Mouse (Mus musculus) forebrain, embryonic 16.5 days (tissue): ENCODE data around the gene Efna5. TPM values are rescaled to one million over a fixed set of nuclear protein-coding genes. Genes with fewer than 3 reads are reported as not detected.

Experiments
- ATAC-seq: fragments of 200-750 bp; cut with Nextera tagmentation; 2 replicates; pipeline ENCODE4 v1.8.0; 2017; ENCODE audit warnings: mild to moderate bottlenecking, moderate library complexity
- H3K27ac ChIP-seq: fragments of 300-500 bp; sonication (generic); 2 replicates; pipeline ENCODE4 v1.5.1; 2014; ENCODE audit warnings: low read length, control low read depth
- H3K27me3 ChIP-seq: fragments of 300-500 bp; sonication (generic); replicated peaks from 2 replicates; pipeline ENCODE4 v1.6.1; 2014; ENCODE audit warnings: low read length; ENCODE audit not compliant: control insufficient read depth, insufficient read depth
- H3K36me3 ChIP-seq: fragments of 300-500 bp; sonication (generic); 2 replicates; pipeline ENCODE4 v1.6.1; 2014; ENCODE audit not compliant: control insufficient read depth, insufficient read depth
- H3K4me1 ChIP-seq: fragments of 300-500 bp; sonication (generic); replicated peaks from 2 replicates; pipeline ENCODE4 v1.6.1; 2014; ENCODE audit warnings: low read length; ENCODE audit not compliant: control insufficient read depth, insufficient read depth
- H3K4me2 ChIP-seq: fragments of 300-500 bp; sonication (generic); 2 replicates; pipeline ENCODE4 v1.6.1; 2014; ENCODE audit warnings: mild to moderate bottlenecking, low read length, control low read depth
- H3K4me3 ChIP-seq: fragments of 300-500 bp; sonication (generic); replicated peaks from 2 replicates; pipeline ENCODE4 v1.5.1; 2014; ENCODE audit warnings: mild to moderate bottlenecking, low read length, control low read depth
- H3K9ac ChIP-seq: fragments of 300-500 bp; sonication (generic); replicated peaks from 2 replicates; pipeline ENCODE4 v1.6.1; 2014; ENCODE audit warnings: low read depth, low read length, control low read depth
- H3K9me3 ChIP-seq: fragments of 300-500 bp; sonication (generic); 2 replicates; pipeline ENCODE4 v1.6.1; 2016; ENCODE audit warnings: low read length; ENCODE audit not compliant: control insufficient read depth
- WGBS: fragments of 180-500 bp; shearing (Covaris S2); extraction: QIAGEN DNeasy Blood & Tissue Kit; methylation state at CpG from one replicate; pipeline ENCODE4 v1.1.7; 2014; 5-methylcytosine and 5-hydroxymethylcytosine counted together
- polyA plus RNA-seq: library from polyadenylated mRNA; unstranded; fragments of >200 nt; fragmentation: Nextera tagmentation; extraction: Ambion mirVana; gene quantifications from 2 replicates; pipeline ENCODE4 v1.2.1, GENCODE M21; 2015

Efna5 gene
- polyA plus RNA-seq, 1 experiment from 2014 or later: 22.4 TPM

GRCm38 (mm10) chr17:62690256-62690655 is 190.9 kb downstream of the Efna5 start:
- Histone ChIP-seq H3K27me3 (no peaks in the 10 kb centered on the region; the same call in 1 of the 2 replicates), H3K27ac (no peak overlapping the region), H3K9ac (no peak overlapping the region), H3K4me2 (no peak overlapping the region), H3K9me3 (no peaks in the 10 kb centered on the region), H3K4me1 (peaks cover 4% of the 10 kb centered on the region; the same call in 1 of the 2 replicates), H3K4me3 (no peak overlapping the region), H3K36me3 (no peaks in the 10 kb centered on the region)
- 39% methylated on average over 8 of the region's 8 CpGs for WGBS
- no peak for ATAC-seq

GRCm38 (mm10) chr17:62689646-62690045 is 191.5 kb downstream of the Efna5 start:
- H3K4me3 ChIP-seq: no peak overlapping the region
- peaks cover 4% of the 10 kb centered on the region; the same call in 1 of the 2 replicates for H3K4me1 ChIP-seq
- H3K27me3 ChIP-seq: no peaks in the 10 kb centered on the region; the same call in 1 of the 2 replicates
- H3K27ac ChIP-seq: no peak overlapping the region
- no peaks in the 10 kb centered on the region for H3K36me3 ChIP-seq
- no peak for ATAC-seq
- no peak overlapping the region for H3K4me2 ChIP-seq
- H3K9me3 ChIP-seq: no peaks in the 10 kb centered on the region
- no peak overlapping the region for H3K9ac ChIP-seq
- 69% methylated on average over 4 of the region's 4 CpGs for WGBS

GRCm38 (mm10) chr17:62687369-62687768 is 193.7 kb downstream of the Efna5 start:
- no peak for ATAC-seq
- no peak overlapping the region for H3K4me2 ChIP-seq
- H3K27ac ChIP-seq: no peak overlapping the region
- no peaks in the 10 kb centered on the region; the same call in 1 of the 2 replicates for H3K27me3 ChIP-seq
- no peaks in the 10 kb centered on the region for H3K36me3 ChIP-seq
- no peak overlapping the region for H3K9ac ChIP-seq
- H3K4me1 ChIP-seq: peaks cover 2% of the 10 kb centered on the region; the same call in 1 of the 2 replicates
- 54% methylated on average over 6 of the region's 6 CpGs for WGBS
- H3K4me3 ChIP-seq: no peak overlapping the region
- H3K9me3 ChIP-seq: no peaks in the 10 kb centered on the region

- no peak for ATAC-seq
- no peaks in the 10 kb centered on the region for H3K9me3 ChIP-seq
- H3K4me1 ChIP-seq: no peaks in the 10 kb centered on the region
- H3K4me3 ChIP-seq: no peak overlapping the region
- no peaks in the 10 kb centered on the region; the same call in 1 of the 2 replicates for H3K27me3 ChIP-seq
- no peak overlapping the region for H3K4me2 ChIP-seq
- 72% methylated on average over 6 of the region's 6 CpGs for WGBS
- no peaks in the 10 kb centered on the region for H3K36me3 ChIP-seq
- no peak overlapping the region for H3K9ac ChIP-seq
- no peak overlapping the region for H3K27ac ChIP-seq
Measured at GRCm38 (mm10) chr17:62685181-62685580, 195.9 kb downstream of the Efna5 start.

- no peak overlapping the region for H3K27ac ChIP-seq
- ATAC-seq: no peak
- H3K27me3 ChIP-seq: no peaks in the 10 kb centered on the region
- H3K4me3 ChIP-seq: no peak overlapping the region
- no peaks in the 10 kb centered on the region for H3K4me1 ChIP-seq
- no peaks in the 10 kb centered on the region for H3K9me3 ChIP-seq
- WGBS: 93% methylated on average over 5 of the region's 5 CpGs
- H3K36me3 ChIP-seq: no peaks in the 10 kb centered on the region
- no peak overlapping the region for H3K4me2 ChIP-seq
- H3K9ac ChIP-seq: no peak overlapping the region
Measured at GRCm38 (mm10) chr17:62683142-62683541, 198.0 kb downstream of the Efna5 start.

- H3K4me1 ChIP-seq: no peaks in the 10 kb centered on the region
- H3K9ac ChIP-seq: no peak overlapping the region
- no peak for ATAC-seq
- no peak overlapping the region for H3K4me3 ChIP-seq
- no peaks in the 10 kb centered on the region for H3K36me3 ChIP-seq
- H3K4me2 ChIP-seq: no peak overlapping the region
- H3K27me3 ChIP-seq: no peaks in the 10 kb centered on the region
- no peak overlapping the region for H3K27ac ChIP-seq
- H3K9me3 ChIP-seq: no peaks in the 10 kb centered on the region
- 88% methylated on average over 1 of the region's 1 CpGs for WGBS
Measured at GRCm38 (mm10) chr17:62681726-62682125, 199.4 kb downstream of the Efna5 start.

GRCm38 (mm10) chr17:62680737-62681136 is 200.4 kb downstream of the Efna5 start:
- no peak for ATAC-seq
- H3K27me3 ChIP-seq: no peaks in the 10 kb centered on the region
- no peak overlapping the region for H3K27ac ChIP-seq
- no peak overlapping the region for H3K4me3 ChIP-seq
- H3K9me3 ChIP-seq: no peaks in the 10 kb centered on the region
- H3K4me1 ChIP-seq: no peaks in the 10 kb centered on the region
- no peaks in the 10 kb centered on the region for H3K36me3 ChIP-seq
- H3K9ac ChIP-seq: no peak overlapping the region
- H3K4me2 ChIP-seq: no peak overlapping the region
- 71% methylated on average over 1 of the region's 1 CpGs for WGBS

- no peaks in the 10 kb centered on the region for H3K36me3 ChIP-seq
- no peaks in the 10 kb centered on the region for H3K4me1 ChIP-seq
- no peak overlapping the region for H3K9ac ChIP-seq
- H3K27ac ChIP-seq: no peak overlapping the region
- ATAC-seq: no peak
- H3K27me3 ChIP-seq: no peaks in the 10 kb centered on the region
- H3K4me3 ChIP-seq: no peak overlapping the region
- WGBS: 81% methylated on average over 6 of the region's 6 CpGs
- H3K9me3 ChIP-seq: no peaks in the 10 kb centered on the region
- H3K4me2 ChIP-seq: no peak overlapping the region
Measured at GRCm38 (mm10) chr17:62676832-62677231, 204.3 kb downstream of the Efna5 start.

- 54% methylated on average over 6 of the region's 6 CpGs for WGBS
Measured at GRCm38 (mm10) chr17:62676409-62676808, 204.7 kb downstream of the Efna5 start.

GRCm38 (mm10) chr17:62675811-62676255 is 205.3 kb downstream of the Efna5 start:
- Histone ChIP-seq H3K9me3 (no peaks in the 10 kb centered on the region), H3K4me3 (no peak overlapping the region), H3K27me3 (no peaks in the 10 kb centered on the region), H3K36me3 (no peaks in the 10 kb centered on the region), H3K4me1 (no peaks in the 10 kb centered on the region), H3K4me2 (no peak overlapping the region), H3K27ac (no peak overlapping the region), H3K9ac (no peak overlapping the region)
- ATAC-seq: no peak
- WGBS: 45% methylated on average over 5 of the region's 5 CpGs

More at GRCm38 (mm10) chr17:62676409-62676808, 204.7 kb downstream of the Efna5 start:
- H3K9ac ChIP-seq: no peak overlapping the region
- no peaks in the 10 kb centered on the region for H3K36me3 ChIP-seq
- H3K27me3 ChIP-seq: no peaks in the 10 kb centered on the region
- H3K27ac ChIP-seq: no peak overlapping the region
- no peaks in the 10 kb centered on the region for H3K4me1 ChIP-seq
- no peaks in the 10 kb centered on the region for H3K9me3 ChIP-seq
- ATAC-seq: no peak
- no peak overlapping the region for H3K4me3 ChIP-seq
- no peak overlapping the region for H3K4me2 ChIP-seq
